Mouse (Mus musculus): ENCODE data around the gene Clec18a. TPM values are rescaled to one million over a fixed set of nuclear protein-coding genes. Genes with fewer than 3 reads are reported as not detected.
A peak's percentile ranks its signal among the peaks of the same experiment; 100 is the strongest.
"Not testable (repeated sequence)": the region's sequence is repeated elsewhere in the genome, so short reads cannot be mapped to it uniquely, and the experiment has no call there.

Clec18a gene
- polyA plus RNA-seq (2012; rRNA removed), result not detected in 2 replicates

- DNase-seq (ENCODE audit: low spot score), result not testable (repeated sequence)
These were observed at the start of gene Clec18a for GRCm38 (mm10) chr8:111092326-111092725. Gene Clec18a (minus strand): TSS chr8:111092426.

GRCm38 (mm10) chr8:111130756-111131155, 38.5 kb upstream of the Clec18a start:
- no peak for DNase-seq (ENCODE audit: low spot score)

GRCm38 (mm10) chr8:111119481-111119880, 27.3 kb upstream of the Clec18a start:
- no peak for DNase-seq (ENCODE audit: low spot score)

GRCm38 (mm10) chr8:111114891-111115290, 22.7 kb upstream of the Clec18a start:
- DNase-seq (ENCODE audit: low spot score), result no peak

GRCm38 (mm10) chr8:111094719-111095302, 2.6 kb upstream of the Clec18a start:
- DNase-seq (ENCODE audit: low spot score), result not testable (repeated sequence)

GRCm38 (mm10) chr8:111093865-111094718, 1.9 kb upstream of the Clec18a start, which contains the start of gene Pdpr:
Gene Pdpr (plus strand): TSS chr8:111094630.
- peak; percentile 87 for DNase-seq (ENCODE audit: low spot score)

GRCm38 (mm10) chr8:111091706-111092105, 520 bp downstream of the Clec18a start:
- no peak for DNase-seq (ENCODE audit: low spot score)

GRCm38 (mm10) chr8:111090126-111090525, 2.1 kb downstream of the Clec18a start:
- DNase-seq (ENCODE audit: low spot score), result peak; percentile 39

- DNase-seq (ENCODE audit: low spot score), result not testable (repeated sequence)
These were observed 8.3 kb downstream of the Clec18a start for GRCm38 (mm10) chr8:111083936-111084335.

GRCm38 (mm10) chr8:111081580-111082258, 10.5 kb downstream of the Clec18a start:
- DNase-seq (ENCODE audit: low spot score), result no peak

- no peak for DNase-seq (ENCODE audit: low spot score)
These were observed 12.4 kb downstream of the Clec18a start for GRCm38 (mm10) chr8:111079861-111080271.

- no peak for DNase-seq (ENCODE audit: low spot score)
These were observed 12.8 kb downstream of the Clec18a start for GRCm38 (mm10) chr8:111079461-111079860.

GRCm38 (mm10) chr8:111075926-111076325, 16.3 kb downstream of the Clec18a start:
- no peak for DNase-seq (ENCODE audit: low spot score)

GRCm38 (mm10) chr8:111068660-111069059, 23.6 kb downstream of the Clec18a start:
- DNase-seq (ENCODE audit: low spot score), result not testable (repeated sequence)

GRCm38 (mm10) chr8:111067439-111067838, 24.8 kb downstream of the Clec18a start:
- no peak for DNase-seq (ENCODE audit: low spot score)

GRCm38 (mm10) chr8:111066308-111066707, 25.9 kb downstream of the Clec18a start:
- no peak for DNase-seq (ENCODE audit: low spot score)

GRCm38 (mm10) chr8:111062893-111063292, 29.3 kb downstream of the Clec18a start:
- DNase-seq (ENCODE audit: low spot score), result no peak

- DNase-seq (ENCODE audit: low spot score), result peak; percentile 59
These were observed 30.0 kb downstream of the Clec18a start for GRCm38 (mm10) chr8:111062072-111062757.

GRCm38 (mm10) chr8:111061688-111062071, 30.5 kb downstream of the Clec18a start:
- DNase-seq (ENCODE audit: low spot score), result no peak

GRCm38 (mm10) chr8:111058946-111059572, 33.2 kb downstream of the Clec18a start:
- no peak for DNase-seq (ENCODE audit: low spot score)

- peak; percentile 42 for DNase-seq (ENCODE audit: low spot score)
These were observed 35.4 kb downstream of the Clec18a start for GRCm38 (mm10) chr8:111056691-111057293.
